Mouse (Mus musculus) heart, adult 2 months (tissue): Measurements from ENCODE around the gene Zbtb8a.
"Not testable (repeated sequence)": the region's sequence is repeated elsewhere in the genome, so short reads cannot be mapped to it uniquely, and the experiment has no call there.

Experiments used
- CTCF ChIP-seq: fragments of 200-600 bp; IDR thresholded peaks from 2 replicates; pipeline ENCODE4 v1.8.1; 2022; ENCODE audit warnings: antibody characterized with exemption, mild to moderate bottlenecking, moderate library complexity
- EP300 ChIP-seq: fragments of 200-500 bp; IDR thresholded peaks from 2 replicates; pipeline ENCODE4 v1.6.1; 2011; ENCODE audit warnings: low read depth, low read length, control low read depth; ENCODE audit not compliant: insufficient read depth
- POLR2A ChIP-seq: fragments of 200-500 bp; IDR thresholded peaks from 2 replicates; pipeline ENCODE4 v1.6.1; 2011; ENCODE audit warnings: mild to moderate bottlenecking, low read depth, low read length, control low read depth; ENCODE audit not compliant: insufficient read depth

DNA sequence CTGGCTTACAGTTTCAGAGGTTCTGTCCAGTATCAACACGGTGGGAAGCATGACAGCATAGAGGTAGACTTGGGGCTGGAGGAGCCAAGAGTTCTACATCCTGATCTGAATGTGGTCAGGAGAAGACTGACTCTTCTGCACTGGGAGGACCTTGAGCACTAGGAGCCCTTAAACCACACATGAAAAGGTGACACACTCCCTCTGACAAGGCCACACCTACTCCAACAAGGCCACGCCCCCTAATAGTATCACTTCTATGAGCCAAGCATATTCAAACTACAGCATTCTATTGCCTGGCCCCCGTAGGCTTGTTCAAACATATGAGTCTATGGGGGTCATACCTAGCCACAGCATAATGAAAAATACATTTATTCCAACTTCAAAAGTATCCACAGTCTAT is 32.6 kb upstream of the Zbtb8a start:
- not testable (repeated sequence) for TF ChIP-seq POLR2A, CTCF, EP300
